Mouse (Mus musculus): ENCODE measurements around the gene Map2k5. TPM values are rescaled to one million over a fixed set of nuclear protein-coding genes. Genes with fewer than 3 reads are reported as not detected.

The Map2k5 gene
- polyA plus RNA-seq, 1 experiment: 27.7 TPM

DNA sequence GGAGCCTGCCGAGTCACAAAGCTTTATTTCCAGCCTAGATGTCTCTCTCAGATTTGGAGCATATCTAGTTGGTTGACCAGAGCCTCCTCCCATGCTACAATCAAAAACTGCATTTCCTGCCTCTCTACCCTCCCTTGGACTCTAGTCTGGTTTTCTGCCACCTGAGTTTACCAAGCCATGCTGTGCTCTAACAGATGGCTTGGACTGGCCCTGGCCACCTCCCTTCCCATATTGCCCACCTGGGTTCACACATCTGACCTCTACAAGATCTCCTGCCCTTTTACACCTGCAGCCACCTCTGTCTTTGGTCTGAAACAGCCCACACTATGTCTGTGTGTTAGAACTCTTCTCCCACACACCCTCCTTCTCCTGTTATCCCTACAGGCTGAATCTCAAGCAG, 29.6 kb downstream of the Map2k5 start:
- no peaks in the 10 kb centered on the region for H3K27me3 ChIP-seq (ENCODE audit: control insufficient read depth, insufficient read depth, low read length)
- TF ChIP-seq CTCF (IDR thresholded peaks at IDR 0.05; ENCODE audit: extremely low read depth, insufficient read depth, insufficient read length, insufficient replicate concordance) (no peak), POLR2A (IDR thresholded peaks at IDR 0.05; ENCODE audit: low read depth, low read length) (no peak)
- no peak for DNase-seq (ENCODE audit: low read depth in 1 of 2, low spot score in 2 of 2)
- H3K36me3 ChIP-seq (ENCODE audit: control insufficient read depth, insufficient read depth, low read length): no peaks in the 10 kb centered on the region
- no peak overlapping the region for H3K27ac ChIP-seq (ENCODE audit: insufficient read depth, low read length)
- no peak overlapping the region for H3K4me3 ChIP-seq (ENCODE audit: extremely low read depth, insufficient read depth, insufficient read length)
- 83% methylated on average over 1 of the region's 1 CpGs for WGBS
- H3K4me1 ChIP-seq (ENCODE audit: control insufficient read depth, insufficient read depth, insufficient read length): no peaks in the 10 kb centered on the region

- Histone ChIP-seq H3K36me3 (ENCODE audit: control insufficient read depth, insufficient read depth, low read length) (peaks cover 2% of the 10 kb centered on the region; the same call in 1 of the 2 replicates), H3K27ac (ENCODE audit: insufficient read depth, low read length) (no peak overlapping the region), H3K4me3 (ENCODE audit: extremely low read depth, insufficient read depth, insufficient read length) (no peak overlapping the region), H3K27me3 (ENCODE audit: control insufficient read depth, insufficient read depth, low read length) (no peaks in the 10 kb centered on the region), H3K4me1 (ENCODE audit: control insufficient read depth, insufficient read depth, insufficient read length) (no peaks in the 10 kb centered on the region)
- 87% methylated on average over 6 of the region's 6 CpGs for WGBS
- DNase-seq (ENCODE audit: low read depth in 1 of 2, low spot score in 2 of 2): no peak
- TF ChIP-seq POLR2A (IDR thresholded peaks at IDR 0.05; ENCODE audit: low read depth, low read length) (no peak), CTCF (IDR thresholded peaks at IDR 0.05; ENCODE audit: extremely low read depth, insufficient read depth, insufficient read length, insufficient replicate concordance) (no peak)
Observed at GRCm38 (mm10) chr9:63346029-63346428, 31.7 kb downstream of the Map2k5 start.

DNA sequence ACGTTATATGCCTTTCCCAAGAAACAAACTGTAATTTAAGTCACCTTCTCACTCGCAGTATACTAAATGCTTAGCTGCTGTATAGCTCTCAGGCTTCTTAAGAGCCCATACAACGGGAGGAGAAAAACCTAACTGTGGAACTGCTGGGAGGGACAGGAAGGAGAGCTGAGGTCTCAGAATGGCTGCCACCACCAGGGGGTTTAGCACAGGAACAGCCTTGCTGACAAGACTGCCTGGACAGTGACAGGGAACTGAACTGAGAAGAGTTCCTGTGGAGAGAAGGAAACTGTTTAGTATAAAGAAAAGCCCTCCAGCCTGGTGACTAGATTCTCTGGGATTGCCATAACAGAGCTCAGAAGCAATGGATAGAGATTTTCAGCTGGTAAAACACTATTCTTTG, 35.9 kb downstream of the Map2k5 start:
- Histone ChIP-seq H3K36me3 (ENCODE audit: control insufficient read depth, insufficient read depth, low read length) (peaks cover 9% of the 10 kb centered on the region), H3K4me1 (ENCODE audit: control insufficient read depth, insufficient read depth, insufficient read length) (no peaks in the 10 kb centered on the region), H3K4me3 (ENCODE audit: extremely low read depth, insufficient read depth, insufficient read length) (no peak overlapping the region), H3K27me3 (ENCODE audit: control insufficient read depth, insufficient read depth, low read length) (no peaks in the 10 kb centered on the region), H3K27ac (ENCODE audit: insufficient read depth, low read length) (no peak overlapping the region)
- TF ChIP-seq CTCF (IDR thresholded peaks at IDR 0.05; ENCODE audit: extremely low read depth, insufficient read depth, insufficient read length, insufficient replicate concordance) (no peak), POLR2A (IDR thresholded peaks at IDR 0.05; ENCODE audit: low read depth, low read length) (no peak)
- 84% methylated on average over 3 of the region's 3 CpGs for WGBS
- no peak for DNase-seq (ENCODE audit: low read depth in 1 of 2, low spot score in 2 of 2)

GRCm38 (mm10) chr9:63339256-63339655, 38.4 kb downstream of the Map2k5 start:
- no peaks in the 10 kb centered on the region for H3K4me1 ChIP-seq (ENCODE audit: control insufficient read depth, insufficient read depth, insufficient read length)
- 94% methylated on average over 6 of the region's 6 CpGs for WGBS
- no peak for TF ChIP-seq CTCF (IDR thresholded peaks at IDR 0.05; ENCODE audit: extremely low read depth, insufficient read depth, insufficient read length, insufficient replicate concordance)
- no peak for TF ChIP-seq POLR2A (IDR thresholded peaks at IDR 0.05; ENCODE audit: low read depth, low read length)
- H3K27me3 ChIP-seq (ENCODE audit: control insufficient read depth, insufficient read depth, low read length): no peaks in the 10 kb centered on the region
- H3K4me3 ChIP-seq (ENCODE audit: extremely low read depth, insufficient read depth, insufficient read length): no peak overlapping the region
- H3K27ac ChIP-seq (ENCODE audit: insufficient read depth, low read length): no peak overlapping the region
- H3K36me3 ChIP-seq (ENCODE audit: control insufficient read depth, insufficient read depth, low read length): peaks cover 12% of the 10 kb centered on the region
- DNase-seq (ENCODE audit: low read depth in 1 of 2, low spot score in 2 of 2): no peak

- peaks cover 12% of the 10 kb centered on the region for H3K36me3 ChIP-seq (ENCODE audit: control insufficient read depth, insufficient read depth, low read length)
- H3K27me3 ChIP-seq (ENCODE audit: control insufficient read depth, insufficient read depth, low read length): no peaks in the 10 kb centered on the region
- no peak for DNase-seq (ENCODE audit: low read depth in 1 of 2, low spot score in 2 of 2)
- no peak overlapping the region for H3K27ac ChIP-seq (ENCODE audit: insufficient read depth, low read length)
- H3K4me3 ChIP-seq (ENCODE audit: extremely low read depth, insufficient read depth, insufficient read length): no peak overlapping the region
- TF ChIP-seq CTCF (IDR thresholded peaks at IDR 0.05; ENCODE audit: extremely low read depth, insufficient read depth, insufficient read length, insufficient replicate concordance) (no peak), POLR2A (IDR thresholded peaks at IDR 0.05; ENCODE audit: low read depth, low read length) (no peak)
- no peaks in the 10 kb centered on the region for H3K4me1 ChIP-seq (ENCODE audit: control insufficient read depth, insufficient read depth, insufficient read length)
- 95% methylated on average over 6 of the region's 6 CpGs for WGBS
Observed at GRCm38 (mm10) chr9:63338716-63339115, 39.0 kb downstream of the Map2k5 start.

- Histone ChIP-seq H3K4me3 (ENCODE audit: extremely low read depth, insufficient read depth, insufficient read length) (no peak overlapping the region), H3K36me3 (ENCODE audit: control insufficient read depth, insufficient read depth, low read length) (peaks cover 16% of the 10 kb centered on the region), H3K27me3 (ENCODE audit: control insufficient read depth, insufficient read depth, low read length) (no peaks in the 10 kb centered on the region), H3K4me1 (ENCODE audit: control insufficient read depth, insufficient read depth, insufficient read length) (no peaks in the 10 kb centered on the region), H3K27ac (ENCODE audit: insufficient read depth, low read length) (no peak overlapping the region)
- TF ChIP-seq POLR2A (IDR thresholded peaks at IDR 0.05; ENCODE audit: low read depth, low read length) (no peak), CTCF (IDR thresholded peaks at IDR 0.05; ENCODE audit: extremely low read depth, insufficient read depth, insufficient read length, insufficient replicate concordance) (no peak)
- 96% methylated on average over 4 of the region's 4 CpGs for WGBS
- DNase-seq (ENCODE audit: low read depth in 1 of 2, low spot score in 2 of 2): no peak
Observed at GRCm38 (mm10) chr9:63335816-63336215, 41.9 kb downstream of the Map2k5 start.

- no peak overlapping the region for H3K27ac ChIP-seq (ENCODE audit: insufficient read depth, low read length)
- WGBS: 99% methylated on average over 2 of the region's 2 CpGs
- no peak for DNase-seq (ENCODE audit: low read depth in 1 of 2, low spot score in 2 of 2)
- no peaks in the 10 kb centered on the region for H3K27me3 ChIP-seq (ENCODE audit: control insufficient read depth, insufficient read depth, low read length)
- no peak overlapping the region for H3K4me3 ChIP-seq (ENCODE audit: extremely low read depth, insufficient read depth, insufficient read length)
- H3K4me1 ChIP-seq (ENCODE audit: control insufficient read depth, insufficient read depth, insufficient read length): no peaks in the 10 kb centered on the region
- peaks cover 21% of the 10 kb centered on the region for H3K36me3 ChIP-seq (ENCODE audit: control insufficient read depth, insufficient read depth, low read length)
- no peak for TF ChIP-seq POLR2A (IDR thresholded peaks at IDR 0.05; ENCODE audit: low read depth, low read length)
- TF ChIP-seq CTCF (IDR thresholded peaks at IDR 0.05; ENCODE audit: extremely low read depth, insufficient read depth, insufficient read length, insufficient replicate concordance): peak; percentile 16; the same call in 1 of the 2 replicates
Observed at GRCm38 (mm10) chr9:63333074-63333473, 44.6 kb downstream of the Map2k5 start.
